Mouse (Mus musculus) heart, embryonic 11.5 days (tissue): ENCODE measurements around the gene Asb1. TPM values are rescaled to one million over a fixed set of nuclear protein-coding genes. Genes with fewer than 3 reads are reported as not detected.

ENCODE experiments used
- ATAC-seq: fragments of 200-750 bp; cut with Nextera tagmentation; replicated peaks from 2 replicates; pipeline ENCODE4 v1.8.0; 2017; ENCODE audit warnings: moderate library complexity; ENCODE audit not compliant: insufficient number of reproducible peaks, low FRiP score, low TSS enrichment
- H3K27ac ChIP-seq: fragments of 300-500 bp; sonication (generic); 2 replicates; pipeline ENCODE4 v1.5.1; 2014; ENCODE audit warnings: mild to moderate bottlenecking, low read depth, low read length
- H3K27me3 ChIP-seq: fragments of 300-500 bp; sonication (generic); 2 replicates; pipeline ENCODE4 v1.6.1; 2014; ENCODE audit warnings: mild to moderate bottlenecking, low read length, mixed read lengths; ENCODE audit not compliant: control insufficient read depth, insufficient read depth
- H3K36me3 ChIP-seq: fragments of 300-500 bp; sonication (generic); 2 replicates; pipeline ENCODE4 v1.6.1; 2014; ENCODE audit warnings: mild to moderate bottlenecking, low read length, moderate library complexity, mixed read lengths; ENCODE audit not compliant: control insufficient read depth, insufficient read depth
- H3K4me1 ChIP-seq: fragments of 300-500 bp; sonication (generic); 2 replicates; pipeline ENCODE4 v1.6.1; 2014; ENCODE audit warnings: low read length; ENCODE audit not compliant: control insufficient read depth, insufficient read depth
- H3K4me2 ChIP-seq: fragments of 300-500 bp; sonication (generic); 2 replicates; pipeline ENCODE4 v1.6.1; 2014; ENCODE audit warnings: mild to moderate bottlenecking, moderate library complexity
- H3K4me3 ChIP-seq: fragments of 300-500 bp; sonication (generic); 2 replicates; pipeline ENCODE4 v1.5.1; 2014; ENCODE audit warnings: low read depth, low read length
- H3K9ac ChIP-seq: fragments of 300-500 bp; sonication (generic); 2 replicates; pipeline ENCODE4 v1.6.1; 2014; ENCODE audit warnings: mild to moderate bottlenecking, low read depth, low read length, moderate library complexity
- H3K9me3 ChIP-seq: fragments of 300-500 bp; sonication (generic); replicated peaks from 2 replicates; pipeline ENCODE4 v1.6.1; 2016; ENCODE audit warnings: low read length; ENCODE audit not compliant: control insufficient read depth
- WGBS: fragments of 180-500 bp; shearing (Covaris S2); extraction: QIAGEN DNeasy Blood & Tissue Kit; methylation state at CpG from one replicate; pipeline ENCODE4 v1.1.7; 2014; ENCODE audit not compliant: insufficient replicate concordance; 5-methylcytosine and 5-hydroxymethylcytosine counted together
- polyA plus RNA-seq: library from polyadenylated mRNA; unstranded; fragments of >200 nt; fragmentation: Nextera tagmentation; extraction: Ambion mirVana; gene quantifications from 2 replicates; pipeline ENCODE4 v1.2.1, GENCODE M21; 2014

Gene Asb1
- polyA plus RNA-seq, 1 experiment from 2014 or later = 8.9 TPM

- 81% methylated on average over 2 of the region's 2 CpGs for WGBS
- Histone ChIP-seq H3K4me2 (no peak overlapping the region), H3K4me3 (no peak overlapping the region), H3K9ac (no peak overlapping the region), H3K36me3 (no peaks in the 10 kb centered on the region), H3K4me1 (no peaks in the 10 kb centered on the region; the same call in 1 of the 2 replicates), H3K27ac (no peak overlapping the region), H3K9me3 (no peaks in the 10 kb centered on the region), H3K27me3 (0 out of 2 replicates have a peak, but pooled peaks cover 5% of the 10 kb centered on the region)
- ATAC-seq = no peak
Measured at GRCm38 (mm10) chr1:91601362-91602096, 61.2 kb downstream of the Asb1 start.

DNA sequence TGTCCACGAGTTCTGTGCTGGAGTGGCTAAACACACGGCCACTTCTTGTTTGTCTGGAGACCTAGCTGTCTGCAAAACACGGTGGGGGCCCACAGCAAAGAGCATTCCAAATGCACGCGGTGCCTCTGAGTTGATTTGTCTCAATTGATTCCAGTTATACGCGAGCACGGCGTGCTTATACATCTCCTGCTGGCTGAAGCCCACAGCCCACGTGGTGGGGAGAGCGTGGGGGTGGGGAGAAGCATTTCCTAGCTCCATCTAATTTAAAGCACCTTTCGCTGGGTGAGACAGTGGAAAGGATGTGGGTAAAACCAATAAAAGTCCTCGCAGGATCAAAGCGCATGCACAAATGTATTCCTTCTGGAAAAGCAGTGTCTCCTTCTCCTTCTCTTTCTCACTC lies 65.3 kb downstream of the Asb1 start:
- no peak for ATAC-seq
- no peaks in the 10 kb centered on the region; the same call in 1 of the 2 replicates for H3K4me1 ChIP-seq
- H3K27ac ChIP-seq = no peak overlapping the region
- no peak overlapping the region for H3K4me3 ChIP-seq
- H3K36me3 ChIP-seq = no peaks in the 10 kb centered on the region
- no peak overlapping the region for H3K4me2 ChIP-seq
- no peaks in the 10 kb centered on the region for H3K9me3 ChIP-seq
- WGBS = 65% methylated on average over 14 of the region's 14 CpGs
- H3K27me3 ChIP-seq = 0 out of 2 replicates have a peak, but pooled peaks cover 5% of the 10 kb centered on the region
- no peak overlapping the region for H3K9ac ChIP-seq

DNA sequence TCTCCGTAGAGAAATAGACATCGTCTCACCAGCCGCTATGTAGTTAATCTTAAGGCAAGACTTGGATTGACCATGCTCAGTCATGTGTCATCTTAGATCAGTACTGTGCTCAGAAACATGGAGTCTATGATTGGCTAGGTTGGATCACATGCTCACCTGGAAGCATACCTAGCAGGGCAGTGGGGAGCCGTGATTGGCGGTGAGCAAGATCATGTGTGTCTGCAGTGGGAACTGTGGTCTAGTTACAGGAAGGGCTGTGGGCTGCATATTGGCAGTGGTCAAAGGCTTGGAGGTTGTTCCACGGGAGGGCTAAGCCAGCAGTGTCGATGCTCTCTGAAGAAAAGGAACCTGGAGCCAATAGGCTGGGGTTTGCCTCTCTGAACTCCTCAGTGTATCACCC lies 66.4 kb downstream of the Asb1 start:
- H3K36me3 ChIP-seq = no peaks in the 10 kb centered on the region
- H3K4me3 ChIP-seq = no peak overlapping the region
- no peaks in the 10 kb centered on the region for H3K9me3 ChIP-seq
- H3K27me3 ChIP-seq = no peaks in the 10 kb centered on the region
- H3K27ac ChIP-seq = no peak overlapping the region
- no peak overlapping the region for H3K9ac ChIP-seq
- WGBS = 89% methylated on average over 7 of the region's 7 CpGs
- ATAC-seq = no peak
- H3K4me2 ChIP-seq = no peak overlapping the region
- peaks cover 4% of the 10 kb centered on the region; the same call in 1 of the 2 replicates for H3K4me1 ChIP-seq

DNA sequence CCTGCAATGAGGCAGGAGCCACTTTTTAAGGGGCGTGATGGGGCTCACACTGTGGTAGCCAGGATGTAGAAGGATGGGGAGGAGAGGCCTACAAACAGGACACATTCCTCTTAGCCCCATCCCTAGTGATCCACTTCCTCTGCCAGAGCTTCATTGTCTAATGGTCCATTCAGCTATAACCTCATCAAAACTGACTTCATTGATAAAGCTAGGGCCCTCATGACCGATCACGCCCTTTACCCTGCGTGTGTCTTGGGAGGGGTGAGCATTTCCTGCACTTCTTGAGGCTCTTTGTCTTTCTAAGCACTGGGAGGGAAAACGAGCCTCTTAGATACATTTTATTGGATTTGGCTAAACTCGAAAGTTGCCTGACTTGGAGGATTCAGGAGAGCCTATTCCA lies 66.8 kb downstream of the Asb1 start:
- Histone ChIP-seq H3K4me3 (no peak overlapping the region), H3K9me3 (no peaks in the 10 kb centered on the region), H3K27me3 (no peaks in the 10 kb centered on the region), H3K4me1 (peaks cover 7% of the 10 kb centered on the region; the same call in 1 of the 2 replicates), H3K36me3 (no peaks in the 10 kb centered on the region), H3K9ac (no peak overlapping the region), H3K4me2 (no peak overlapping the region), H3K27ac (no peak overlapping the region)
- WGBS = 81% methylated on average over 6 of the region's 6 CpGs
- ATAC-seq = no peak

Other genes starting within 250 kb of the Asb1 start
- 12.6 and 18.2 TPM in 2 replicates for gene Scly, start 242.2 kb upstream of the Asb1 start, polyA plus RNA-seq
- 0.06 and 0.17 TPM in 2 replicates for gene Espnl, start 218.5 kb upstream of the Asb1 start, polyA plus RNA-seq
- 45.8 and 49.7 TPM in 2 replicates for gene Klhl30, start 189.5 kb upstream of the Asb1 start, polyA plus RNA-seq
- gene Erfe, start 174.1 kb upstream of the Asb1 start, polyA plus RNA-seq = 0.90 and 2.4 TPM in 2 replicates
- 110 and 122 TPM in 2 replicates for gene Ilkap, start 141.7 kb upstream of the Asb1 start, polyA plus RNA-seq
- 55.2 and 55.7 TPM in 2 replicates for gene Hes6, start 126.5 kb upstream of the Asb1 start, polyA plus RNA-seq
- 2.8 and 4.5 TPM in 2 replicates for gene Per2, start 81.2 kb upstream of the Asb1 start, polyA plus RNA-seq
- gene Traf3ip1, start 45.9 kb upstream of the Asb1 start, polyA plus RNA-seq = 2.6 and 4.3 TPM in 2 replicates